Mouse (Mus musculus): ENCODE measurements around the gene Abcb10. TPM values are rescaled to one million over a fixed set of nuclear protein-coding genes. Genes with fewer than 3 reads are reported as not detected.
A peak's percentile ranks its signal among the peaks of the same experiment; 100 is the strongest.
"Not testable (repeated sequence)": the region's sequence is repeated elsewhere in the genome, so short reads cannot be mapped to it uniquely, and the experiment has no call there.

The Abcb10 gene
- total RNA-seq, 1 experiment, result 24.6 TPM

DNA sequence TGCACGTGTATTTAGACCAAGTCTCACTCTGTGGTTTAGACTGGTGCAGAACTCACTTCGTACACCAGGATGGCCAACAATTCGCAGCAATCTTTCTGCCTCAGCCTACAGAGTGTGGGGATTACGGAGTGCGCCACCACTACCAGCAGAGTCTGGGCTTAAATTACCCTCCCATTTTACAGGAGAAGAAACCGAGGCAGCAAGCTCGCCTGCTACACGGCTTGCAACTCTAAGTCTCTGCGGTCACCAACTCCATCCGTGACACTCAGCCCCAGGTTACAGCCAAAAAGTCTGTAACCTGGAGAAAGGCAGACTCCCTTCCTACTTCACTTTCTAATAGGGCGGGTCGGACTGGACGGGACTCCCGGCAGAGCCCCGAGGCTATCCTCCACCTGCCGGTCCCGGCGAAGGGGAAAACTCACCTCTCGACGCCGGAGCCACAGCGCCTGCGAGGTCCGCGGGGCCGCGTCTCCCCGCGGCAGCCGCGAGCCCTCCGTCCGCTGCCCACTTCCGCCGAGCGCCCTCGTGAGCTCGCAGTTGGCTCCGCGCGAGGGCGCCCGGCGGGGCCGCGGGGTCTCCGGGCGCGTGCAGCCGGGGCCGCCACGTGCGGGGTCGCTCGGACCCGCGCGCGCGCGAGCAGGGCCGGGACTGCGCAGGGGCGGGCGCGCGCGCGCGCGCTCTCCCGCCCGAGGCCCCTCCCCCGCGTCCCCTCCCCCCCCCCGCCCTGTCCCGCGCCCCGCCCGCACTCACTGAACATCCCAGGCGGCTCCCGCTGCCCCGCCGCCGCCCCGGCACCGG is 37.7 kb upstream of the Abcb10 start:
- H3K4me3 ChIP-seq (ENCODE audit: insufficient read depth in 1 of 2, low read depth in 1 of 2, low read length in 2 of 2, poor library complexity in 1 of 2, severe bottlenecking in 1 of 2), result peak overlapping the region; percentile 98 to 99
- peaks cover 6 to 8% of the 10 kb centered on the region in 2 experiments for H3K4me1 ChIP-seq (ENCODE audit: control insufficient read depth in 2 of 2, insufficient read depth in 2 of 2, low read length in 2 of 2, poor library complexity in 1 of 2)
- in situ Hi-C loops (cut with MboI; ENCODE audit: low sequenced_read_pairs in 2 of 2, unreplicated experiment in 2 of 2), result no loop called here
- peaks cover 11% of the 10 kb centered on the region for H3K36me3 ChIP-seq (ENCODE audit: control insufficient read depth, insufficient read depth, low read length, poor library complexity, severe bottlenecking)
- peak; percentile 31 for DNase-seq (ENCODE audit: low read depth, low spot score)
- TF ChIP-seq CHD2 (IDR thresholded peaks at IDR 0.05; ENCODE audit: low read depth, low read length) (no peak), ZNF384 (IDR thresholded peaks at IDR 0.05; ENCODE audit: low read depth, low read length) (no peak), MAFK (IDR thresholded peaks at IDR 0.05; ENCODE audit: insufficient read depth, low read depth, low read length) (no peak), ZC3H11A (IDR thresholded peaks at IDR 0.05; ENCODE audit: borderline replicate concordance, low read depth, low read length) (no peak), HCFC1 (IDR thresholded peaks at IDR 0.05; ENCODE audit: borderline replicate concordance, insufficient read depth, low read length) (no peak)
- peak overlapping the region; percentile 99 for H3K9ac ChIP-seq (ENCODE audit: insufficient read depth, low read depth, low read length, poor library complexity, severe bottlenecking)
- H3K9me3 ChIP-seq (ENCODE audit: control insufficient read depth, insufficient read depth, low read depth, low read length), result no peaks in the 10 kb centered on the region
- H3K27ac ChIP-seq (ENCODE audit: insufficient read depth, low read depth, low read length, poor library complexity, severe bottlenecking), result peak overlapping the region; percentile 98

- in situ Hi-C loops (cut with MboI; ENCODE audit: low sequenced_read_pairs in 2 of 2, unreplicated experiment in 2 of 2), result no loop called here
- no peak overlapping the region; the same call in 1 of the 2 replicates for H3K27ac ChIP-seq (ENCODE audit: insufficient read depth, low read depth, low read length, poor library complexity, severe bottlenecking)
- peak; percentile 37 for DNase-seq (ENCODE audit: low read depth, low spot score)
These were observed 36.9 kb upstream of the Abcb10 start for GRCm38 (mm10) chr8:124019782-124020181.

GRCm38 (mm10) chr8:124014751-124015150 is 31.8 kb upstream of the Abcb10 start:
- in situ Hi-C loops (cut with MboI; ENCODE audit: low sequenced_read_pairs in 2 of 2, unreplicated experiment in 2 of 2), result no loop called here

More at GRCm38 (mm10) chr8:124019782-124020181, 36.9 kb upstream of the Abcb10 start:
- Histone ChIP-seq H3K4me3 (ENCODE audit: insufficient read depth in 1 of 2, low read depth in 1 of 2, low read length in 2 of 2, poor library complexity in 1 of 2, severe bottlenecking in 1 of 2) (peak overlapping the region; percentile 98), H3K4me1 (ENCODE audit: control insufficient read depth in 2 of 2, insufficient read depth in 2 of 2, low read length in 2 of 2, poor library complexity in 1 of 2) (peaks cover 9 to 11% of the 10 kb centered on the region in 2 experiments), H3K9ac (ENCODE audit: insufficient read depth, low read depth, low read length, poor library complexity, severe bottlenecking) (peak overlapping the region; percentile 80), H3K9me3 (ENCODE audit: control insufficient read depth, insufficient read depth, low read depth, low read length) (no peaks in the 10 kb centered on the region), H3K36me3 (ENCODE audit: control insufficient read depth, insufficient read depth, low read length, poor library complexity, severe bottlenecking) (peaks cover 10% of the 10 kb centered on the region)
- no peak for TF ChIP-seq CHD2 (IDR thresholded peaks at IDR 0.05; ENCODE audit: low read depth, low read length)
- TF ChIP-seq ZC3H11A (IDR thresholded peaks at IDR 0.05; ENCODE audit: borderline replicate concordance, low read depth, low read length), result no peak
- no peak for TF ChIP-seq ZNF384 (IDR thresholded peaks at IDR 0.05; ENCODE audit: low read depth, low read length)
- TF ChIP-seq HCFC1 (IDR thresholded peaks at IDR 0.05; ENCODE audit: borderline replicate concordance, insufficient read depth, low read length), result no peak
- TF ChIP-seq MAFK (IDR thresholded peaks at IDR 0.05; ENCODE audit: insufficient read depth, low read depth, low read length), result no peak

DNA sequence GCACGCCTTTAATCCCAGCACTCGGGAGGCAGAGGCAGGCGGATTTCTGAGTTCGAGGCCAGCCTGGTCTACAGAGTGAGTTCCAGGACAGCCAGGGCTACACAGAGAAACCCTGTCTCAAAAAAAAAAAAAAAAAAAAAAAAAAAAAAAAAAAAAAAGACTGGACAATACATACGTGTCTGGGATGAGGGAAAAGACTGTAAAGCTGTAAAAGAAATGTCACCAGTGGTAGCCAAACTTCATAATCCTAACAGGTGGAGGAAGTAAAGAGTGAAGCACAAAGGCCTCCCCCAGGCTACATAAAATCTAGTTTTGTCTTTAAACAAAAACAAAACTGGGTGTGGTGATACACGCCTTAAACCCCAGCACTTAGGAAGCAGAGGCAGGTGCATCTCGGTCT is 31.4 kb upstream of the Abcb10 start:
- Histone ChIP-seq H3K4me1 (ENCODE audit: control insufficient read depth in 2 of 2, insufficient read depth in 2 of 2, low read length in 2 of 2, poor library complexity in 1 of 2) (peaks cover 10 to 25% of the 10 kb centered on the region in 2 experiments; a peak in 3 of 4 replicates), H3K27ac (ENCODE audit: insufficient read depth, low read depth, low read length, poor library complexity, severe bottlenecking) (peak overlapping the region; percentile 65; the same call in 1 of the 2 replicates), H3K36me3 (ENCODE audit: control insufficient read depth, insufficient read depth, low read length, poor library complexity, severe bottlenecking) (peaks cover 15% of the 10 kb centered on the region)
- in situ Hi-C loops (cut with MboI; ENCODE audit: low sequenced_read_pairs in 2 of 2, unreplicated experiment in 2 of 2); H3K9me3 ChIP-seq (ENCODE audit: control insufficient read depth, insufficient read depth, low read depth, low read length); H3K4me3 ChIP-seq (ENCODE audit: insufficient read depth in 1 of 2, low read depth in 1 of 2, low read length in 2 of 2, poor library complexity in 1 of 2, severe bottlenecking in 1 of 2); H3K9ac ChIP-seq (ENCODE audit: insufficient read depth, low read depth, low read length, poor library complexity, severe bottlenecking); DNase-seq (ENCODE audit: low read depth, low spot score): not testable (repeated sequence)
- TF ChIP-seq ZNF384 (IDR thresholded peaks at IDR 0.05; ENCODE audit: low read depth, low read length), result peak; percentile 92

More at GRCm38 (mm10) chr8:124014751-124015150, 31.8 kb upstream of the Abcb10 start:
- Histone ChIP-seq H3K4me1 (ENCODE audit: control insufficient read depth in 2 of 2, insufficient read depth in 2 of 2, low read length in 2 of 2, poor library complexity in 1 of 2) (peaks cover 10 to 26% of the 10 kb centered on the region in 2 experiments; a peak in 3 of 4 replicates), H3K36me3 (ENCODE audit: control insufficient read depth, insufficient read depth, low read length, poor library complexity, severe bottlenecking) (peaks cover 10% of the 10 kb centered on the region), H3K27ac (ENCODE audit: insufficient read depth, low read depth, low read length, poor library complexity, severe bottlenecking) (peak overlapping the region; percentile 23; the same call in 1 of the 2 replicates), H3K4me3 (ENCODE audit: insufficient read depth in 1 of 2, low read depth in 1 of 2, low read length in 2 of 2, poor library complexity in 1 of 2, severe bottlenecking in 1 of 2) (no peak overlapping the region), H3K9me3 (ENCODE audit: control insufficient read depth, insufficient read depth, low read depth, low read length) (no peaks in the 10 kb centered on the region), H3K9ac (ENCODE audit: insufficient read depth, low read depth, low read length, poor library complexity, severe bottlenecking) (no peak overlapping the region)
- no peak for DNase-seq (ENCODE audit: low read depth, low spot score)
- TF ChIP-seq ZC3H11A (IDR thresholded peaks at IDR 0.05; ENCODE audit: borderline replicate concordance, low read depth, low read length), result no peak
- no peak for TF ChIP-seq HCFC1 (IDR thresholded peaks at IDR 0.05; ENCODE audit: borderline replicate concordance, insufficient read depth, low read length)
- TF ChIP-seq CHD2 (IDR thresholded peaks at IDR 0.05; ENCODE audit: low read depth, low read length), result no peak
- no peak for TF ChIP-seq MAFK (IDR thresholded peaks at IDR 0.05; ENCODE audit: insufficient read depth, low read depth, low read length)
- TF ChIP-seq ZNF384 (IDR thresholded peaks at IDR 0.05; ENCODE audit: low read depth, low read length), result no peak

All from ES-E14 (cell line).